Mouse (Mus musculus): ENCODE measurements around the gene Prdm16. TPM values are rescaled to one million over a fixed set of nuclear protein-coding genes. Genes with fewer than 3 reads are reported as not detected.

Gene Prdm16
- total RNA-seq, 2 experiments from 2014 or later, result 0.85 to 7.7 TPM

Other genes with a start within 250 kb of the Prdm16 start
- not detected in 2 replicates for gene Actrt2, start 31.0 kb upstream of the Prdm16 start, total RNA-seq (2014; fragmentation: Nextera tagmentation)
- gene Actrt2, start 31.0 kb upstream of the Prdm16 start, total RNA-seq (2017), result not detected in 2 replicates
- gene Ttc34, start 200.6 kb upstream of the Prdm16 start, total RNA-seq (2014; fragmentation: Nextera tagmentation), result not detected in 2 replicates
- not detected in 2 replicates for gene Ttc34, start 200.6 kb upstream of the Prdm16 start, total RNA-seq (2017)
- gene Mmel1, start 232.7 kb upstream of the Prdm16 start, total RNA-seq (2014; fragmentation: Nextera tagmentation), result 5.5 TPM in 1 of 2 replicates, not detected in the other
- gene Mmel1, start 232.7 kb upstream of the Prdm16 start, total RNA-seq (2017), result 0.46 and 0.94 TPM in 2 replicates